Mouse (Mus musculus): ENCODE results near the gene Ppp1r12b. TPM values are rescaled to one million over a fixed set of nuclear protein-coding genes. Genes with fewer than 3 reads are reported as not detected.

Gene Ppp1r12b
- polyA plus RNA-seq, 1 experiment from 2014 or later = 10.5 TPM

DNA sequence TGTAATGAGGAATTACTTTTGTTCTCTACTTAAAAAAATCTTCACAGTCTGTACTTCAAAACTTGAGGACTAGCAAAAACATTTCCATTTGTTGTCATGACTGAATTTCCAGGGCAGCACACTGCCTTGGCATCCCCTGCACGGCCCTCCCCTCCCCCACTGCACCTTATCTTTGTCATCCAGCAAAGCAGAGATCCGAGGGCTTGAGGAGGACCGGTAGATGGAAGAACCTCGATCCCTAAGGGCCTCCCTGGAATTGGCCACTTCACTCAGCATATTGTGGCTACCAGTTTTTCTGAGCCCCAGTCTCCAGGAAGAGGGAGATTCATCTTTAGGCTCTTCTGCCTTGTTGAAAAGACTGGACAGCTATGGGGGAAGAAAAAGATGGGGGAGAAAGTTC is 79.9 kb downstream of the Ppp1r12b start:
- Histone ChIP-seq H3K27ac (ENCODE audit: low read length) (no peak overlapping the region), H3K27me3 (ENCODE audit: control insufficient read depth, insufficient read depth, low read depth, low read length) (no peaks in the 10 kb centered on the region), H3K9ac (ENCODE audit: low read length) (no peak overlapping the region), H3K4me3 (ENCODE audit: low read length) (no peak overlapping the region), H3K4me2 (ENCODE audit: low read depth, low read length) (no peak overlapping the region), H3K9me3 (ENCODE audit: control insufficient read depth, low read length) (no peaks in the 10 kb centered on the region), H3K4me1 (replicated peaks; ENCODE audit: control insufficient read depth, insufficient read depth, low read length) (no peaks in the 10 kb centered on the region), H3K36me3 (ENCODE audit: control insufficient read depth, insufficient read depth, low read length) (peaks cover 2% of the 10 kb centered on the region; the same call in 1 of the 2 replicates)
- WGBS = 17% methylated on average over 4 of the region's 4 CpGs
- no peak for ATAC-seq (ENCODE audit: low read depth)

DNA sequence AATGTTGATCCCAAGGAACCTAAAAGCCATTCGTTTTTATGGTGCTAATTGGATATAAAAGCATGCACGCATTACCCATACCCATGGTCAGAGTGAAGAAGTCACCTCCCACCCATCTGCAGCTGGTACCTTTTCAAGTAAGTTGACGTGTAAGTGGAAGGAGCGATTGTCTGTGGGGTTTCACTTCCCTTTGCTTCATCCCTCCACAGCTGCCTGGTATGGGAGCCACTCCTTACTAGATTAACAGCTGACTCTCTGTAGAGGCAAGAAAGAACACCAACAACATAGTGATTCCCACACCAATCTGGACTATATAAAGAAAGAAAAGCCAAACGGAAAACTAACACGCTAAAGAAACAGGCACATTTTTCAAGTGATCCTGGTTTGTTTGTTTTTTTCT is 83.1 kb downstream of the Ppp1r12b start:
- Histone ChIP-seq H3K4me2 (ENCODE audit: low read depth, low read length) (no peak overlapping the region), H3K27me3 (ENCODE audit: control insufficient read depth, insufficient read depth, low read depth, low read length) (no peaks in the 10 kb centered on the region), H3K4me3 (ENCODE audit: low read length) (no peak overlapping the region), H3K4me1 (replicated peaks; ENCODE audit: control insufficient read depth, insufficient read depth, low read length) (no peaks in the 10 kb centered on the region), H3K36me3 (ENCODE audit: control insufficient read depth, insufficient read depth, low read length) (peaks cover 7% of the 10 kb centered on the region), H3K9me3 (ENCODE audit: control insufficient read depth, low read length) (no peaks in the 10 kb centered on the region), H3K9ac (ENCODE audit: low read length) (no peak overlapping the region), H3K27ac (ENCODE audit: low read length) (no peak overlapping the region)
- no peak for ATAC-seq (ENCODE audit: low read depth)
- WGBS = 82% methylated on average over 6 of the region's 6 CpGs

DNA sequence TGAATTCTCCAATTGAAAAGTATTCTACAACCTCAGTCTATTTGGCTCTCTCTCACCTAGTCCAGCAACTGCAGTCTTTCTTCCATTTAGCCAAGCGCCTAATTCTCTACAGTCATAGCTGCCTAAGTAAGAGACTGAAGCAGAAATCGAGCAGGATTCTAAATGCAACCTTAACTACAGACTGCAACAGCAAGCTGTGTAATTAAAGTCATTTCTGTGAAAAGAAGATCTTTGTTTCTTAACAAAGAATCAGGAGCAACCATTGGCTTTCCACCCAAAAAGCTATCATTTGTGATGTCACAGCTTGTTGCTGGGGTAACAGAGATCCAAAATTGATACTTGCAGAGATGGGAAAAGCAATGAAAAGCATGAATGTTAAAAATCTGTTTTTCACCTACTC is 89.3 kb downstream of the Ppp1r12b start:
- H3K9me3 ChIP-seq (ENCODE audit: control insufficient read depth, low read length) = no peaks in the 10 kb centered on the region
- peaks cover 9% of the 10 kb centered on the region for H3K36me3 ChIP-seq (ENCODE audit: control insufficient read depth, insufficient read depth, low read length)
- no peak overlapping the region for H3K27ac ChIP-seq (ENCODE audit: low read length)
- H3K4me1 ChIP-seq (replicated peaks; ENCODE audit: control insufficient read depth, insufficient read depth, low read length) = no peaks in the 10 kb centered on the region
- H3K4me3 ChIP-seq (ENCODE audit: low read length) = no peak overlapping the region
- ATAC-seq (ENCODE audit: low read depth) = no peak
- H3K4me2 ChIP-seq (ENCODE audit: low read depth, low read length) = no peak overlapping the region
- 89% methylated on average over 2 of the region's 2 CpGs for WGBS
- no peak overlapping the region for H3K9ac ChIP-seq (ENCODE audit: low read length)
- no peaks in the 10 kb centered on the region for H3K27me3 ChIP-seq (ENCODE audit: control insufficient read depth, insufficient read depth, low read depth, low read length)

DNA sequence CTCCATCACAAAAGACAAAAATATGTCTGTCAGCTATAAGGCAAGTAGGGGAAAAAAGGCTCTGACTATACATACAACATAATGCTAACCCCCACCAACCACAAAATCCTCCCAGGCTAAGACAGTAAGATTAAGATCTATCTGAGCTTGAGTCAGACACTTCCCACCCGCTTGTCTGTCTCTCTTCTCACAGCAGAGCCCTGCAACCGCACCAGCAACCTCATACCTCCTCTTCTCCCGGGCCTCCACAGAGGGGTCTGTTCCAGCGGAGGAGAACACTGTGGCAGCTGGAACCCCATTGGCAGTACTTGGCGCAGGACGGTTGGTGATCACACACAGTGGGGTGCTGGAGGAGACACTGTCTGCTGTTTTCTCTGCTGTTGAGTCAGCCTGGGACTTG is 90.2 kb downstream of the Ppp1r12b start:
- Histone ChIP-seq H3K27me3 (ENCODE audit: control insufficient read depth, insufficient read depth, low read depth, low read length) (no peaks in the 10 kb centered on the region), H3K4me2 (ENCODE audit: low read depth, low read length) (no peak overlapping the region), H3K27ac (ENCODE audit: low read length) (no peak overlapping the region), H3K36me3 (ENCODE audit: control insufficient read depth, insufficient read depth, low read length) (peaks cover 9% of the 10 kb centered on the region), H3K4me3 (ENCODE audit: low read length) (no peak overlapping the region), H3K4me1 (replicated peaks; ENCODE audit: control insufficient read depth, insufficient read depth, low read length) (no peaks in the 10 kb centered on the region), H3K9ac (ENCODE audit: low read length) (no peak overlapping the region), H3K9me3 (ENCODE audit: control insufficient read depth, low read length) (no peaks in the 10 kb centered on the region)
- WGBS = 74% methylated on average over 6 of the region's 6 CpGs
- no peak for ATAC-seq (ENCODE audit: low read depth)

DNA sequence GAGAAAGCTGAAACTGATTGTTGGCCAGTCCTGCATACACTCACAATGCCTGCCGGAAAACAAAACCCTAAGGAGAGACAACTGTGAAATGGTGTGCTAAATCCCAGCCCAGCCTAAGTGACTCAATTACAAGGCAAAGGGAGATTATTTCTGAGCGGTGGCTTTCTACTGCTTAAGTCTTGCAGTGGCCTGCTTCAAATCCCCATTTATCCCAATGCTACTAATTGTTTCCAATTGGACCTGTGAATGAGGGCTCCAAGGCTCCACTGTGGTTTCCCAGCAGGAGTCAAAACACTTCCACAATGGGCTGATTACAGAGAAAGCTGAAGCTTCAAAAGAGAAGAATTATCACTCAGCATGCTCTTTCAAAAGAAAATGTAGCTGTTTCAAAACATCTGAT is 95.2 kb downstream of the Ppp1r12b start:
- Histone ChIP-seq H3K4me2 (ENCODE audit: low read depth, low read length) (no peak overlapping the region), H3K4me1 (replicated peaks; ENCODE audit: control insufficient read depth, insufficient read depth, low read length) (no peaks in the 10 kb centered on the region; the same call in 1 of the 2 replicates), H3K27me3 (ENCODE audit: control insufficient read depth, insufficient read depth, low read depth, low read length) (no peaks in the 10 kb centered on the region), H3K9me3 (ENCODE audit: control insufficient read depth, low read length) (no peaks in the 10 kb centered on the region), H3K9ac (ENCODE audit: low read length) (no peak overlapping the region), H3K4me3 (ENCODE audit: low read length) (no peak overlapping the region), H3K27ac (ENCODE audit: low read length) (no peak overlapping the region), H3K36me3 (ENCODE audit: control insufficient read depth, insufficient read depth, low read length) (0 out of 2 replicates have a peak, but pooled peaks cover 4% of the 10 kb centered on the region)
- no peak for ATAC-seq (ENCODE audit: low read depth)
- WGBS = 61% methylated on average over 2 of the region's 2 CpGs

DNA sequence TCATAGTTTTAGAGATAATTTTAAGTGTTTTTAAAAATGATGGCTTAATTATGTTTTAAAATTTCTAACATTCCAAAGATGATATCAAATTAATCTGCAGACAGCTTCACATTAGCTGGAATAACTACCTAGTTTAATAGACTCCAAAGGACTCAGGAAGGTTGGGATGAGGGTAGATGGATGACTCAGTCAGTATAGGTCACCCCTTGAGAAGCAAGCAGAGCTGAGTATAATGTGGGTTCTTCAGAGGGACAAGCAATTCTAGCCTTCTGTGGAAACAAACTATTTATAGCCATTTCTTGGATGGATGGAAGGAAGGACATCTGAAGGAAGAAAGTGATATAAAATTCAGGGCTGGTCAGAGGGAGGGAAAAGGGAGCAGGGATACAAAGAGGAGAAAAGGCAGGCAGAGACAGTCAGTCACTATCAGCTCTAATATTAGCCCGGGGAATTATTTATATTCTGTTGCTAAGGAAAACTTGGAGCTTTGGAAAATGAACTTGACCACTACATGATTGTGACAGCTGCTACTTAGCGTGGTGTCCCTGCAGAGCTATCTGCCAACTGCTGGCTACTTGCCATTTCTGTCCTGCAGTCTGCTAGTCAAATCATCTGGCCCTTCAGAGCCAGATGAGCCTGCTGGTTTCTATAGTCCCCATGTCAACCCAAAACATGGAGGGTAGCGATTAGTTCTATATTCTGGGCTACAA is 97.2 kb downstream of the Ppp1r12b start:
- no peak overlapping the region for H3K4me2 ChIP-seq (ENCODE audit: low read depth, low read length)
- H3K9ac ChIP-seq (ENCODE audit: low read length) = no peak overlapping the region
- no peaks in the 10 kb centered on the region; the same call in 1 of the 2 replicates for H3K4me1 ChIP-seq (replicated peaks; ENCODE audit: control insufficient read depth, insufficient read depth, low read length)
- no peaks in the 10 kb centered on the region for H3K9me3 ChIP-seq (ENCODE audit: control insufficient read depth, low read length)
- H3K4me3 ChIP-seq (ENCODE audit: low read length) = no peak overlapping the region
- peak overlapping the region; percentile 57; the same call in 1 of the 2 replicates for H3K27ac ChIP-seq (ENCODE audit: low read length)
- H3K27me3 ChIP-seq (ENCODE audit: control insufficient read depth, insufficient read depth, low read depth, low read length) = no peaks in the 10 kb centered on the region
- H3K36me3 ChIP-seq (ENCODE audit: control insufficient read depth, insufficient read depth, low read length) = 0 out of 2 replicates have a peak, but pooled peaks cover 4% of the 10 kb centered on the region
- peak; percentile 91 for ATAC-seq (ENCODE audit: low read depth)
- 41% methylated on average over 3 of the region's 3 CpGs for WGBS

DNA sequence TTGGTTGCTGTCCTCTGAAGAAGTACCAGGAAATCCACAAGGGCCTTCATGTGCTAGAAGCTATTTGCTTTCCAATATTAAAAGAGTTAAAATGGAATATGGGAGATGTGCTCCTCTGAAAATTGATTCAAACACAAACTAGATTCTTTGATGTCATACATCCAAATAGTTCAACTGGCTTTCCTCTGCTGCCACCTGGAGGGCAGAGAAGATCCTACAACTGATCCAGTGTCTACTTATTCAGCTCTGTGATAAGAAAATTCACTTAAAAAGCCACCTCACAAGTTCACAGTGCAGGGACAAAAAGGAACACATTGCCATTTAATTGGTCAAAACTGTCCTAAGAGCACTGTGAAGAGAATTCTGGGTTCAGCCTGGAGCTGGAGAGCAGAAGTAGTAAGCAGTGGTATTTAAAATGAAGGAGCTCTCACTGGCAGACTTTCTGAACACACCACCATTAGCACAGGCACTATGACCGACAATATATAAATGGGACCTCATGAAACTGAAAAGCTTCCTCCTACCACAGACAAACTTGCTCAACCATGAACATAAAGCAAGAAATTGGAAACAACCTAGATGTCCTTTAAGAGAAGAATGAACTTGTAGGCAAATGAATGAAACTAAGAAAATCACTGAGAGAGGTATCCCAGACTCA is 101.3 kb downstream of the Ppp1r12b start:
- H3K4me2 ChIP-seq (ENCODE audit: low read depth, low read length) = no peak overlapping the region
- H3K9ac ChIP-seq (ENCODE audit: low read length) = no peak overlapping the region
- H3K27ac ChIP-seq (ENCODE audit: low read length) = no peak overlapping the region
- H3K9me3 ChIP-seq (ENCODE audit: control insufficient read depth, low read length) = no peaks in the 10 kb centered on the region
- no peaks in the 10 kb centered on the region for H3K36me3 ChIP-seq (ENCODE audit: control insufficient read depth, insufficient read depth, low read length)
- WGBS = 93% methylated on average over 1 of the region's 1 CpGs
- H3K4me3 ChIP-seq (ENCODE audit: low read length) = no peak overlapping the region
- no peak for ATAC-seq (ENCODE audit: low read depth)
- H3K4me1 ChIP-seq (replicated peaks; ENCODE audit: control insufficient read depth, insufficient read depth, low read length) = no peaks in the 10 kb centered on the region; the same call in 1 of the 2 replicates
- no peaks in the 10 kb centered on the region for H3K27me3 ChIP-seq (ENCODE audit: control insufficient read depth, insufficient read depth, low read depth, low read length)

DNA sequence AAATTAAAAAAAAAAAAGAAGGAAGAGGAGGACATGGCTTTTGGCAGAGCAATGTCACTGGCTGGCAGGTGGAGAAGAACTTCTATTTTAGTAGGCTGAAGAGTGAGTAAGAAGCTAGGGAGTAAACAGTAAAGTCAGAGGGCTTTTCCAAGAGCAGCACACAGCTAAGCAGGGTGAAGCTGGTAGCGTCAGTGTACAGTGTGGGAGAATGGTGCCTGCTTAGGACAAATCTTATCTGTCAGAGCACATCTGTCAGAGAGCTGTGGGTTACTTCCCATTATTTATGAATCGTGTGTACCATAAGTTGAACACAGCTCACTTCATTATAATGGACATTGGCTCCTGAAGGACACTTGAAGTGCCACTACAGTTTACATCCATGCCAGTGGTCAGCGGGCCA is 102.9 kb downstream of the Ppp1r12b start:
- ATAC-seq (ENCODE audit: low read depth) = no peak
- H3K9me3 ChIP-seq (ENCODE audit: control insufficient read depth, low read length) = no peaks in the 10 kb centered on the region
- WGBS = 82% methylated on average over 3 of the region's 3 CpGs
- H3K9ac ChIP-seq (ENCODE audit: low read length) = no peak overlapping the region
- H3K27ac ChIP-seq (ENCODE audit: low read length) = no peak overlapping the region
- no peak overlapping the region for H3K4me3 ChIP-seq (ENCODE audit: low read length)
- H3K27me3 ChIP-seq (ENCODE audit: control insufficient read depth, insufficient read depth, low read depth, low read length) = no peaks in the 10 kb centered on the region
- H3K36me3 ChIP-seq (ENCODE audit: control insufficient read depth, insufficient read depth, low read length) = no peaks in the 10 kb centered on the region
- no peaks in the 10 kb centered on the region for H3K4me1 ChIP-seq (replicated peaks; ENCODE audit: control insufficient read depth, insufficient read depth, low read length)
- H3K4me2 ChIP-seq (ENCODE audit: low read depth, low read length) = no peak overlapping the region

DNA sequence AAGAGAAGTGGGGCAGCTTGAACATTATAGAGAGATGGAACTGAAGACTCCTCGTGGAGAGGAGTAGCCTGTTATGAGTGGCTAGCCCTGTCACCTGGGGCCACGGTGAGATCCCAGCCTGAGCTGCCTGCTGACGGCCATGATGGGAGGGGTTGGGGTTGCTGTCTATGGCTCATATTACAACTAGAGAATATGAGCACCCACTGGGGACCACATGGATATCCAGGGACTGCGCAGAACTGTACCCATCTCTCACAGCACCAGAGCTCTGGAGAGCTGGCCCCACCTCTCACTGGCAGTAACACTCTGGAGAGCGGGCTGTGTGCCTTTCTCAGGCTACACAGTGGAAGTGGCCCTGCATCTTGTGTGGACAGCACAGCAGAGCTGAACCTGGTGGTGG is 104.5 kb downstream of the Ppp1r12b start:
- Histone ChIP-seq H3K27ac (ENCODE audit: low read length) (no peak overlapping the region), H3K4me1 (replicated peaks; ENCODE audit: control insufficient read depth, insufficient read depth, low read length) (no peaks in the 10 kb centered on the region), H3K9ac (ENCODE audit: low read length) (no peak overlapping the region), H3K4me3 (ENCODE audit: low read length) (no peak overlapping the region), H3K9me3 (ENCODE audit: control insufficient read depth, low read length) (no peaks in the 10 kb centered on the region), H3K27me3 (ENCODE audit: control insufficient read depth, insufficient read depth, low read depth, low read length) (no peaks in the 10 kb centered on the region), H3K36me3 (ENCODE audit: control insufficient read depth, insufficient read depth, low read length) (no peaks in the 10 kb centered on the region), H3K4me2 (ENCODE audit: low read depth, low read length) (no peak overlapping the region)
- WGBS = 79% methylated on average over 5 of the region's 5 CpGs
- no peak for ATAC-seq (ENCODE audit: low read depth)

Data from lung, embryonic 16.5 days (tissue).